Mouse (Mus musculus) embryonic facial prominence, embryonic 11.5 days (tissue): ENCODE measurements around the gene Ldlrap1. TPM values are rescaled to one million over a fixed set of nuclear protein-coding genes. Genes with fewer than 3 reads are reported as not detected.

Source experiments
- ATAC-seq: fragments of 200-750 bp; cut with Nextera tagmentation; replicated peaks from 2 replicates; pipeline ENCODE4 v1.8.0; 2017; ENCODE audit warnings: low read depth; ENCODE audit not compliant: insufficient number of reproducible peaks, low FRiP score, low TSS enrichment
- DNase-seq: peaks from one replicate; pipeline ENCODE4 v3.0.0-alpha.2; 2015; ENCODE audit warnings: low spot score
- H3K27ac ChIP-seq: fragments of 300-500 bp; sonication (generic); replicated peaks from 2 replicates; pipeline ENCODE4 v1.5.1; 2014; ENCODE audit warnings: mild to moderate bottlenecking, low read depth, low read length, control low read depth
- H3K27me3 ChIP-seq: fragments of 300-500 bp; sonication (generic); 2 replicates; pipeline ENCODE4 v1.6.1; 2014; ENCODE audit warnings: mild to moderate bottlenecking, low read length, moderate library complexity, mixed read lengths; ENCODE audit not compliant: control insufficient read depth, insufficient read depth
- H3K36me3 ChIP-seq: fragments of 300-500 bp; sonication (generic); replicated peaks from 2 replicates; pipeline ENCODE4 v1.6.1; 2014; ENCODE audit warnings: low read depth, mild to moderate bottlenecking, low read length, moderate library complexity, mixed read lengths; ENCODE audit not compliant: control insufficient read depth, insufficient read depth
- H3K4me1 ChIP-seq: fragments of 300-500 bp; sonication (generic); 2 replicates; pipeline ENCODE4 v1.6.1; 2014; ENCODE audit warnings: low read length, mixed read lengths; ENCODE audit not compliant: control insufficient read depth, insufficient read depth
- H3K4me2 ChIP-seq: fragments of 300-500 bp; sonication (generic); 2 replicates; pipeline ENCODE4 v1.6.1; 2014; ENCODE audit warnings: low read depth, mild to moderate bottlenecking, control low read depth, low read length, moderate library complexity
- H3K4me3 ChIP-seq: fragments of 300-500 bp; sonication (generic); 2 replicates; pipeline ENCODE4 v1.5.1; 2014; ENCODE audit warnings: low read depth, low read length, control low read depth
- H3K9ac ChIP-seq: fragments of 300-500 bp; sonication (generic); replicated peaks from 2 replicates; pipeline ENCODE4 v1.6.1; 2014; ENCODE audit warnings: mild to moderate bottlenecking, control low read depth, low read length
- H3K9me3 ChIP-seq: fragments of 300-500 bp; sonication (generic); replicated peaks from 2 replicates; pipeline ENCODE4 v1.6.1; 2016; ENCODE audit warnings: mild to moderate bottlenecking, low read length, inconsistent platforms, mixed read lengths; ENCODE audit not compliant: control insufficient read depth
- WGBS: fragments of 180-500 bp; shearing (Covaris S2); extraction: QIAGEN DNeasy Blood & Tissue Kit; methylation state at CpG from one replicate; pipeline ENCODE4 v1.1.7; 2014; 5-methylcytosine and 5-hydroxymethylcytosine counted together
- polyA plus RNA-seq: library from polyadenylated mRNA; unstranded; fragments of >200 nt; fragmentation: Nextera tagmentation; extraction: Ambion mirVana; gene quantifications from 2 replicates; pipeline ENCODE4 v1.2.1, GENCODE M21; 2014

Gene Ldlrap1
- polyA plus RNA-seq, 1 experiment from 2014 or later, result 9.6 TPM

DNA sequence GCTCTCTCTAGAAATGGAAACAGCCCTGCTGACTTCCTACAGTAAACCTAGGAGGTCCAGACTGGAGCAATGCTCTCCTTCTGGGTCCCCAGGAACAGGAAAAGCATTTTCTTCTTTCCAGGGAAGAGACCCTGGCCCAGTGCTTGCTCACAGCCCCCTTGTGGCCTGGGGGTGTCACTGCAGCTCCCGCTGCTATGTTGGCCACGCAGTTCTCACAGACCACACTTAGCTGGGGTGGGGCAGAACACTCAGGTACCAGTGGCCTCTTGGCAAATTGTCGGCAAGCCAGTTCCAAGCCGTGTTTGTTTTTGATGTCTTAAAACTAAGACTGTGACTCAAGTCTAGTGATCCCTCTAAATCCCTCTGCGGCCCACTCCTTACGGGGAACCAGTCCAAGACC lies 65.9 kb downstream of the Ldlrap1 start:
- Histone ChIP-seq H3K9me3 (no peaks in the 10 kb centered on the region), H3K4me3 (no peak overlapping the region), H3K36me3 (no peaks in the 10 kb centered on the region), H3K27ac (no peak overlapping the region), H3K4me1 (peaks cover 2% of the 10 kb centered on the region), H3K27me3 (peaks cover 17% of the 10 kb centered on the region), H3K4me2 (peak overlapping the region; percentile 16; the same call in 1 of the 2 replicates), H3K9ac (no peak overlapping the region; the same call in 1 of the 2 replicates)
- 36% methylated on average over 6 of the region's 6 CpGs for WGBS
- DNase-seq (peak; percentile 83), ATAC-seq (no peak)

DNA sequence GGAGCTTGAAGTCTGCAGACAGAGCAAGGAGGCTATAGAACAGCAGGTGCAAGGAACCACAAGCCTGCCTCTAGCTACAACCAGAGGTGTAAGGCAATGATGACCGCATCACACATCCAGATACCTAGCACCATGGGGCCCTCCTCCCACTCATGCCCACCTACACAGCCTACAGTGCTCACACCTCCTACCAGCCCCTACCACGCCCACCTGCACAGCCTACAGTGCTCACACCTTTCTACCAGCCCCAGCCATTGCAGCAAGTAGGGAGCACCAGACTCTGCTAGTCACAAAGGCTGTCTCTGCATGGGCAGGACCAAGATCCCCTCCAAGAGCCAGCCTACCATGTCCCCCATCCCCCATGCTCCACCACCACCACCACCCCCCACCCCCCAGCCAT lies 66.9 kb downstream of the Ldlrap1 start:
- H3K4me1 ChIP-seq, result peaks cover 2% of the 10 kb centered on the region
- DNase-seq, result no peak

GRCm38 (mm10) chr4:134693202-134693940 lies 74.5 kb downstream of the Ldlrap1 start:
- ATAC-seq (no peak), DNase-seq (no peak)
- Histone ChIP-seq H3K4me2 (no peak overlapping the region), H3K4me1 (no peaks in the 10 kb centered on the region), H3K9me3 (no peaks in the 10 kb centered on the region), H3K27me3 (no peaks in the 10 kb centered on the region), H3K9ac (no peak overlapping the region), H3K4me3 (no peak overlapping the region), H3K27ac (no peak overlapping the region), H3K36me3 (no peaks in the 10 kb centered on the region)
- WGBS, result 75% methylated on average over 9 of the region's 9 CpGs

More for the DNA sequence above, 66.9 kb downstream of the Ldlrap1 start:
- H3K27ac ChIP-seq, result no peak overlapping the region
- H3K36me3 ChIP-seq, result no peaks in the 10 kb centered on the region
- WGBS, result 96% methylated on average over 2 of the region's 2 CpGs
- H3K27me3 ChIP-seq, result peaks cover 17% of the 10 kb centered on the region
- H3K4me3 ChIP-seq, result no peak overlapping the region
- no peak for ATAC-seq
- no peak overlapping the region for H3K4me2 ChIP-seq
- no peaks in the 10 kb centered on the region for H3K9me3 ChIP-seq
- H3K9ac ChIP-seq, result no peak overlapping the region

DNA sequence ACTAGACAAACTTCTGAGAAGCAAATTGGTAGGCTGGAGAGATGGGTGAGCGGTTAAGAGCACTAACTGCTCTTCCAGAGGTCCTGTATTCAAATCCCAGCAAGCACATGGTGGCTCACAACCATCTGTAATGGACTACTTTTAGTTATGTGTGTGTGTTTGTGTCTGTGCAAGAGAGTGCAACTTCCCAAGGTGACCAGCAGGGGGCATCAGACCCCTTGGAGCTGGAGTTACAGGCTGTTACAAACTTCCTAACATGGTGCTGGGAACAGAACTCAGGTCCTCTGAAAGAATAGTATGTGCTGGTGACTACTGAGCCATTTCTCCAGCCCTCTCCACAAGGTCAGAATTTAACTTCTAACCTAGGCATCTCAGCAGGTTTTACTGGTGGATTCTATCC lies 75.4 kb downstream of the Ldlrap1 start:
- Histone ChIP-seq H3K27ac (no peak overlapping the region), H3K36me3 (no peaks in the 10 kb centered on the region), H3K9me3 (no peaks in the 10 kb centered on the region), H3K9ac (no peak overlapping the region), H3K4me3 (no peak overlapping the region), H3K4me2 (no peak overlapping the region), H3K27me3 (no peaks in the 10 kb centered on the region), H3K4me1 (no peaks in the 10 kb centered on the region)
- ATAC-seq (no peak), DNase-seq (no peak)
- 87% methylated on average over 1 of the region's 1 CpGs for WGBS

Other genes with a start within 250 kb of the Ldlrap1 start
- 137 and 138 TPM in 2 replicates for gene Mtfr1l, start 232.6 kb downstream of the Ldlrap1 start, polyA plus RNA-seq
- gene Selenon, start 215.9 kb downstream of the Ldlrap1 start, polyA plus RNA-seq, result 23.6 and 34.4 TPM in 2 replicates
- 1.9 and 3.3 TPM in 2 replicates for gene Man1c1, start 63.7 kb downstream of the Ldlrap1 start, polyA plus RNA-seq
- 47.0 and 47.8 TPM in 2 replicates for gene Maco1, start 85.3 kb upstream of the Ldlrap1 start, polyA plus RNA-seq
- 13.7 and 19.7 TPM in 2 replicates for gene Rhd, start 96.5 kb upstream of the Ldlrap1 start, polyA plus RNA-seq
- 148 and 151 TPM in 2 replicates for gene Tmem50a, start 147.0 kb upstream of the Ldlrap1 start, polyA plus RNA-seq
- gene Rsrp1, start 155.6 kb upstream of the Ldlrap1 start, polyA plus RNA-seq, result 351 and 368 TPM in 2 replicates
- 69.5 and 79.5 TPM in 2 replicates for gene Syf2, start 162.9 kb upstream of the Ldlrap1 start, polyA plus RNA-seq